Comparison of ENCODE assay signal across 10 mouse cellular contexts in the genomic region with DNA sequence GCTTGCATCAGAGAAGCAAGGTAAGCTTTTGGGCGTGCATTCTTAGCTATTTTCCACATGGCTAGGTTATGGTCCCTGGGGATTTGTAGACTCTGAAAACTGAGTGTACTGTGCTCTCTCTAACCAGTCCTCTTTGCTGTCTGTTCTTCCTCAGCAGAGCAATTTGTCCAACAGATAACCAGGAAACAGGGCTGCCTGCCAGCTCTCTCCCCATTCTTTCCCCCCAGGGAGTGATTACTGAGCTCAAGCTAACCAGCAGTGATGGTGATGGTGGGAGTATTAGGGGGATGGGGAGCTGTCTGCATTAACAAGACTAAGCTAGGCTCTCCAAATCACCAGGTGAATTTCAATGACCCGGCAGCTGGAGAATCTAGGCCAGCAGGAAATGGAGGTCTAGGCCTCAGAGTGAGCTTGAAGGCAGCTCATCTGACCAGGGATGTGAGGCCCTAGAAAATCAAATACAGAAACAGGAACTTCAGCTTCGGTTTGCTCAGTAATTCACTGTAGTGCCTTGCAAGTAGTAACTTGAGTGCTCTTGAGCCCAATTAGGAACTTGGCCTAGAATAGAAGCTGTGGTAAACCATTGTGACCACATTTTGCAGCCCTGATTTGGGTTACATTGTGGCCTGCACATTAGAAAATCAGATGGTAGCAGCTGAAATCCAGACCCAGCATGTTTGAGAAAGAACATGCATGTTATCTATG. TPM values are rescaled to one million over a fixed set of nuclear protein-coding genes. Genes with fewer than 3 reads are reported as not detected.
DNase-seq lines count a peak whose midpoint lies in the region; ATAC-seq lines count a peak whose summit lies in the region.
"Had no signal": no experiment of that assay in that cellular context is flagged by ENCODE, and none has a peak within 500 bp of the region (broad histone marks: within the 10 kb centered on the region; RNA-seq: fewer than 3 reads in every experiment).

No protein-coding gene starts in this region.

- DNase-seq in embryonic facial prominence, embryonic 10.5 days (ENCODE audit: low spot score): no peak
- peak; percentile 22 for DNase-seq in Muller cell, postnatal 12 days (ENCODE audit: inconsistent ontology term)
- peak; percentile 34 for DNase-seq in heart, postnatal 4 days
- no peak for DNase-seq in cerebellum, adult 8-10 months
- DNase-seq in thymus, postnatal 0 days (ENCODE audit: low spot score): no peak

- no peaks in the 10 kb centered on the region for H3K27me3 ChIP-seq in embryonic facial prominence, embryonic 12.5 days
- H3K27me3 ChIP-seq in embryonic facial prominence, embryonic 10.5 days (replicated peaks; ENCODE audit: low read depth, poor library complexity, severe bottlenecking): peaks cover 77% of the 10 kb centered on the region

- H3K4me3 ChIP-seq in embryonic facial prominence, embryonic 12.5 days: no peak overlapping the region
- no peak overlapping the region for H3K4me3 ChIP-seq in embryonic facial prominence, embryonic 10.5 days

- H3K9me3 ChIP-seq in embryonic facial prominence, embryonic 12.5 days: no peaks in the 10 kb centered on the region
- no peaks in the 10 kb centered on the region for H3K9me3 ChIP-seq in embryonic facial prominence, embryonic 10.5 days

- no peak for ATAC-seq in embryonic facial prominence, embryonic 12.5 days (ENCODE audit: insufficient number of reproducible peaks, insufficient read depth, low FRiP score, low TSS enrichment)
- ATAC-seq in megakaryocyte, adult 5-6 weeks (ENCODE audit: poor library complexity, severe bottlenecking): peak; percentile 89
- ATAC-seq in erythroblast, adult 5-6 weeks (replicated peaks; ENCODE audit: low FRiP score, poor library complexity, severe bottlenecking): no peak
- ATAC-seq: hindbrain, embryonic 16.5 days had no signal

- H3K27ac ChIP-seq in embryonic facial prominence, embryonic 12.5 days: peak overlapping the region; percentile 82; the same call in 1 of the 2 replicates
- H3K27ac ChIP-seq in embryonic facial prominence, embryonic 10.5 days (replicated peaks): no peak overlapping the region
- H3K27ac ChIP-seq: liver, embryonic 14.5 days had no signal

- H3K36me3 ChIP-seq in embryonic facial prominence, embryonic 12.5 days: no peaks in the 10 kb centered on the region
- no peaks in the 10 kb centered on the region for H3K36me3 ChIP-seq in embryonic facial prominence, embryonic 10.5 days (replicated peaks)

- H3K9ac ChIP-seq in embryonic facial prominence, embryonic 12.5 days: no peak overlapping the region
- H3K9ac ChIP-seq: liver, embryonic 14.5 days had no signal

- no peaks in the 10 kb centered on the region for H3K4me1 ChIP-seq in embryonic facial prominence, embryonic 12.5 days
- H3K4me1 ChIP-seq in embryonic facial prominence, embryonic 10.5 days: peaks cover 4% of the 10 kb centered on the region; the same call in 1 of the 2 replicates

- 49% methylated on average over 3 of the region's 3 CpGs for WGBS in embryonic facial prominence, embryonic 12.5 days
- WGBS in embryonic facial prominence, embryonic 10.5 days: 53% methylated on average over 3 of the region's 3 CpGs

- H3K4me2 ChIP-seq in embryonic facial prominence, embryonic 12.5 days (replicated peaks): no peak overlapping the region

RNA-seq across cellular contexts. Expression of a gene that starts 41.5 kb away (rescaled TPM):
- 44.7 and 49.8 TPM in 2 replicates for polyA plus RNA-seq in embryonic facial prominence, embryonic 12.5 days (2016; fragmentation: Nextera tagmentation; extraction: Ambion mirVana)
- polyA plus RNA-seq in embryonic facial prominence, embryonic 10.5 days (2016; fragmentation: Nextera tagmentation; extraction: Ambion mirVana): 2.9 and 3.6 TPM in 2 replicates
- total RNA-seq in heart, postnatal 4 days (2021): under 1 TPM; 0.74 TPM
- total RNA-seq in megakaryocyte, adult 5-6 weeks (2015): not detected in 2 replicates
- not detected in 2 replicates for total RNA-seq in megakaryocyte, adult 5-6 weeks (2017)
- 0.12 and 0.21 TPM in 2 replicates for polyA plus RNA-seq in thymus, postnatal 0 days (2015; fragmentation: Nextera tagmentation; extraction: Ambion mirVana)
- total RNA-seq in erythroblast, adult 5-6 weeks (2015; ENCODE audit: low replicate concordance): not detected in 2 replicates
- total RNA-seq in erythroblast, adult 5-6 weeks (2017; ENCODE audit: low replicate concordance): not detected in 2 replicates

Comparison
In these comparisons a context has a peak if more than half of its experiments do, and no peak if none do; other contexts are left out.
1. DNase-seq: peak in Muller cell, postnatal 12 days (single experiment) and heart, postnatal 4 days (single experiment); none in embryonic facial prominence, embryonic 10.5 days (single experiment), cerebellum, adult 8-10 months (single experiment) and thymus, postnatal 0 days (single experiment).